ENCODE assay signal across 21 mouse cellular contexts in the genomic region with DNA sequence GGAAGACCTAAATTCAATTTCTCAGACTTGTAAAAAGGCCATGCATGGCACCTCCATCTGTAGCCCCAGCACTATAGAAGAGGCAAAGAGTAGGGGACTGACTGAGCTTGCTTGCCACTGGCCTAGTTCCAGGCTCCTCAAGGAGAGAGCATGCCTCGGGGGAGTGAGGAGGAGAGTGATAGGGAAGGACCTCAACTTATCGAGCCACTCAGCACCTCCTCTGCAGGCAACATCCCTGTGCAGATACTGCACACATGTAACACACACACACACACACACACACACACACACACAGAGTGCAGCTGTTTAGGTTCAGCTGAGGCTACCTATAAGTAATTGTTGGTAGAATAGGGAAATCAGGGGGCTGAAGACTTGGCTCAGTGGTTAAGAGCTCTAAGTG.
"Had no signal": no experiment of that assay in that cellular context is flagged by ENCODE, and none has a peak within 500 bp of the region (broad histone marks: within the 10 kb centered on the region; RNA-seq: fewer than 3 reads in every experiment).

No protein-coding gene starts in this region.

- H3K27ac ChIP-seq: kidney, postnatal 0 days; layer of hippocampus, adult 2 months; limb, embryonic 10.5 days; limb, embryonic 13.5 days; macrophage; neural tube, embryonic 12.5 days; neural tube, embryonic 15.5 days; stomach, embryonic 15.5 days had no signal

- H3K9ac ChIP-seq: limb, embryonic 13.5 days; neural tube, embryonic 12.5 days; neural tube, embryonic 15.5 days; stomach, embryonic 15.5 days had no signal

- H3K4me3 ChIP-seq: layer of hippocampus, adult 2 months; limb, embryonic 10.5 days; limb, embryonic 13.5 days; megakaryocyte, embryonic 14.5 days; neural tube, embryonic 12.5 days; neural tube, embryonic 15.5 days; stomach, embryonic 15.5 days had no signal

- H3K9me3 ChIP-seq: limb, embryonic 10.5 days; limb, embryonic 13.5 days; megakaryocyte, embryonic 14.5 days; neural tube, embryonic 12.5 days; neural tube, embryonic 15.5 days; stomach, embryonic 15.5 days had no signal

- H3K27me3 ChIP-seq: limb, embryonic 13.5 days; neural tube, embryonic 12.5 days; neural tube, embryonic 15.5 days; stomach, embryonic 15.5 days had no signal

- H3K36me3 ChIP-seq: limb, embryonic 10.5 days; limb, embryonic 13.5 days; neural tube, embryonic 12.5 days; neural tube, embryonic 15.5 days; stomach, embryonic 15.5 days had no signal

- DNase-seq: kidney, adult 2 months; kidney, postnatal 25 days; layer of hippocampus, adult 9-11 months; lung, adult 2 months; midbrain, embryonic 14.5 days; retina, postnatal 1 day; right cerebral cortex, postnatal 25 days; spleen, adult 18-20 months; thymus, postnatal 25 days had no signal

- ATAC-seq: inflammation-experienced regulatory T-cells, adult 6 months; intestine, postnatal 0 days had no signal

- H3K4me2 ChIP-seq: limb, embryonic 13.5 days; midbrain, embryonic 11.5 days; neural tube, embryonic 12.5 days; neural tube, embryonic 15.5 days; stomach, embryonic 15.5 days had no signal

- H3K4me1 ChIP-seq: limb, embryonic 13.5 days; megakaryocyte, embryonic 14.5 days; neural tube, embryonic 12.5 days; neural tube, embryonic 15.5 days; stomach, embryonic 15.5 days had no signal
